Mouse (Mus musculus) T-helper 17 cell (primary cell): ENCODE measurements around the gene Gbp9.

Experiments
- in situ Hi-C, 2 experiments: fragments of 300-600 bp; cut with MboI, MseI; formaldehyde crosslinking; loops; 1 replicate in 1 of 2; 2 replicates in 1 of 2; pipeline ENCODE4 v1.15.1; 2025; ENCODE audit warnings: high pct_unique_total_duplicates in 2 of 2

The Gbp9 gene

GRCm38 (mm10) chr5:105062403-105062802 is 76.9 kb downstream of the Gbp9 start:
- in situ Hi-C loops = loop anchor here (5.0 kb wide), 3 partner anchors 45 to 80 kb away; no protein-coding TSS in a partner anchor

GRCm38 (mm10) chr5:105060224-105060623 is 79.1 kb downstream of the Gbp9 start:
- in situ Hi-C loops = loop anchor here (5.0 kb wide), 3 partner anchors 43 to 82 kb away; no protein-coding TSS in a partner anchor

GRCm38 (mm10) chr5:105055279-105055678 is 84.1 kb downstream of the Gbp9 start:
- in situ Hi-C loops = loop anchor here (5.0 to 10.0 kb wide), 2 partner anchors 72 to 480 kb away; no protein-coding TSS in a partner anchor

GRCm38 (mm10) chr5:105053471-105054169 is 85.7 kb downstream of the Gbp9 start:
- in situ Hi-C loops = loop anchor here in 1 of 2 experiments (5.0 to 10.0 kb wide), 2 partner anchors 41 to 479 kb away; no protein-coding TSS in a partner anchor

DNA sequence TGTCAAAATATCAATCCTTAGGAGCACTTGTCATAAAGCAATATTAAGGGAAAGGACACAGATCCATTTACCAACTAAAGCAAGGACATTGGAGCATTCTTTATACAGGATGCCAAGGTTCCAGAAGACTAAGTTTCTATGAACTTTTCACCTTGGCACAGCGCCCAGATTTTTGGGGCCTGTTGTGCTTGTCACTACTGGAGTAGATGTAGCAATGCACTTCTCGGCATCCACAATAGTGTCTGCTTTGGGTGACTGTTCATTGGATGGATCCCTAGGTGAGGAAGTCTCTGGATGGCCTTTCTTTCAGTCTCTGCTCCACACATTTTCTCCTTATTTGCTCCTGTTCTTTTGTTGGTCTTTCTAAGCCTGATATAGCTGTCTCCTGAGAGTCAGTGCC is 107.0 kb downstream of the Gbp9 start:
- in situ Hi-C loops = no loop called here
